Mouse (Mus musculus) midbrain, embryonic 13.5 days (tissue): Measurements from ENCODE around the gene Ddit4. TPM values are rescaled to one million over a fixed set of nuclear protein-coding genes. Genes with fewer than 3 reads are reported as not detected.

Experiments
- ATAC-seq: fragments of 200-750 bp; cut with Nextera tagmentation; 2 replicates; pipeline ENCODE4 v1.8.0; 2017; ENCODE audit warnings: mild to moderate bottlenecking, moderate TSS enrichment, moderate library complexity
- H3K27ac ChIP-seq: fragments of 300-500 bp; sonication (generic); 2 replicates; pipeline ENCODE4 v1.5.1; 2015; ENCODE audit warnings: inconsistent platforms, mild to moderate bottlenecking, moderate library complexity
- H3K27me3 ChIP-seq: fragments of 300-500 bp; sonication (generic); 2 replicates; pipeline ENCODE4 v1.6.1; 2015; ENCODE audit warnings: mild to moderate bottlenecking, inconsistent platforms
- H3K36me3 ChIP-seq: fragments of 300-500 bp; sonication (generic); 2 replicates; pipeline ENCODE4 v1.6.1; 2015; ENCODE audit warnings: mild to moderate bottlenecking, inconsistent platforms
- H3K4me1 ChIP-seq: fragments of 300-500 bp; sonication (generic); replicated peaks from 2 replicates; pipeline ENCODE4 v1.6.1; 2015; ENCODE audit warnings: inconsistent platforms
- H3K4me2 ChIP-seq: fragments of 300-500 bp; sonication (generic); replicated peaks from 2 replicates; pipeline ENCODE4 v1.6.1; 2015; ENCODE audit warnings: moderate library complexity, mild to moderate bottlenecking, inconsistent platforms
- H3K4me3 ChIP-seq: fragments of 300-500 bp; sonication (generic); replicated peaks from 2 replicates; pipeline ENCODE4 v1.5.1; 2015; ENCODE audit warnings: mild to moderate bottlenecking, inconsistent platforms
- H3K9ac ChIP-seq: fragments of 300-500 bp; sonication (generic); replicated peaks from 2 replicates; pipeline ENCODE4 v1.6.1; 2015; ENCODE audit warnings: mild to moderate bottlenecking, inconsistent platforms
- H3K9me3 ChIP-seq: fragments of 300-500 bp; sonication (generic); 2 replicates; pipeline ENCODE4 v1.6.1; 2016; ENCODE audit warnings: mild to moderate bottlenecking, inconsistent platforms
- WGBS: fragments of 180-500 bp; shearing (Covaris S2); methylation state at CpG from one replicate; pipeline ENCODE4 v1.1.7; 2015; 5-methylcytosine and 5-hydroxymethylcytosine counted together
- polyA plus RNA-seq: library from polyadenylated mRNA; unstranded; fragments of >200 nt; fragmentation: Nextera tagmentation; extraction: Ambion mirVana; gene quantifications from 2 replicates; pipeline ENCODE4 v1.2.1, GENCODE M21; 2015

Gene Ddit4
- polyA plus RNA-seq, 1 experiment from 2014 or later: 58.7 TPM

DNA sequence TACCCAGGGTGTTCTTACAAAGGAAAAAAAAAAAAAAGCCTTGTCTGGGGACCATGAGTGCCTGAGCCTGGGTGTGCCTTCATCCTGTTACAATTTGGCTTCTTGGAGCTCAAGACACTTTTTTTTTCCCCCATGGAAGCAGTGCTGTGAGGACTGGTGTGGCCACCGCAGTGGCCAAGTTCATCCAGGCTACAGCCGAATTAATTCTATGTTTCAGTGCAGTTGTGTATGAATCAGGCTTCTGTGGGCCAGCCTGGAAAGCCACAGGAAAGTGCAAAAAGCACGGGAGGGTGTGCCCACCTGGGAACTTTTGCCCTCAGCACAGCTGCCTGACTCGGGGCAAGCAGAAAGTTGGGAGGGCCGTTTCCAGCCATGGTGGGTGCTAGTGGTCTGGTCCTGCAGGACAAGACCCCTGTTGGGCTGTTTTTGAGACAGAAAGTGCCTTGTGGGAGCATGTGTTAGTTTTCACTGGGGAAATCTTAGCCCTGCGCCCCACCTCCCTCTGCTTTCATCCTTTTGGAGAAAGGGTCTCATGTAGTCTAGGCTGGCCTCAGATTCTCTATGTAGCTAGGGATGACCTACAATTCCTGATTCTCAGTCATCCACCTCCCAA, 18.9 kb upstream of the Ddit4 start:
- peak overlapping the region; percentile 49 for H3K4me3 ChIP-seq
- peaks cover 39% of the 10 kb centered on the region for H3K4me1 ChIP-seq
- H3K4me2 ChIP-seq: peak overlapping the region; percentile 60
- 0 out of 2 replicates have a peak, but pooled peaks cover 3% of the 10 kb centered on the region for H3K27me3 ChIP-seq
- H3K9me3 ChIP-seq: no peaks in the 10 kb centered on the region
- peak overlapping the region; percentile 90 for H3K27ac ChIP-seq
- WGBS: 30% methylated on average over 6 of the region's 6 CpGs
- H3K9ac ChIP-seq: peak overlapping the region; percentile 82
- ATAC-seq: 0 out of 2 replicates have a peak, but pooled peaks have one; percentile 0
- H3K36me3 ChIP-seq: no peaks in the 10 kb centered on the region

DNA sequence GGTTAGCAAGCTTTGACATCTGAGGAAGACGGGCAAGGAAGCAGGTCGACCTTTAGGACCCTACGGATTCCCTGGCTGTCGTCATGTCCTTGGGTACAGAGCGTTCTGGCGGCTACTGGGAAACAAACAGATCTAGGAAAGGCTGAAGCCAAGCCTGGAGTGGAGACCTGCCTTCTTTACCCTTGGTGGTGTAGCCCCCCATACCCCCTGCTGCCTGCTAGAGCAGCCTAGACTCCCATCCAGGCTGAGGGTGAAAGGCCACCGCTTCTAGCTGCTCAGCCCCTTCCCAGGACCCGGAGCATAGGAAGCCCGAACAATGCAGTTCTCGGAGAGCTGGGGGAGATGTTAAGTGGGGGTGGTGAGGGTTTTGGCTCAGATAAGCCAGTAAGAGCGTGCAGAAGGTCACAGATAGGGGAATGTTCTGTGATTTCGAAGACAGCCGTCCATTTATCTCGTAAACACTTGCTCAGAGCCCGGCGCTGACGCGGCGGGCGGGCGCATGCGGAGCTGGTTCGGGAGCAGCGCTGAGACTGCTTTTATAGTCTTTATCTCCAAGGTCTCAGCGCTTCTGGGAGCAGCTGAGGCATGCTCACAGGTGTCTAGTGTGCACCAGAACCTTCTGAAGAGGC, 18.3 kb upstream of the Ddit4 start:
- WGBS: under 1% methylated on average over 25 of the region's 25 CpGs
- Histone ChIP-seq H3K27me3 (0 out of 2 replicates have a peak, but pooled peaks cover 3% of the 10 kb centered on the region), H3K27ac (peak overlapping the region; percentile 90), H3K36me3 (no peaks in the 10 kb centered on the region), H3K4me2 (peak overlapping the region; percentile 60), H3K4me1 (peaks cover 43% of the 10 kb centered on the region), H3K9me3 (no peaks in the 10 kb centered on the region), H3K4me3 (peak overlapping the region; percentile 49), H3K9ac (peak overlapping the region; percentile 82)
- ATAC-seq: peak; percentile 72

DNA sequence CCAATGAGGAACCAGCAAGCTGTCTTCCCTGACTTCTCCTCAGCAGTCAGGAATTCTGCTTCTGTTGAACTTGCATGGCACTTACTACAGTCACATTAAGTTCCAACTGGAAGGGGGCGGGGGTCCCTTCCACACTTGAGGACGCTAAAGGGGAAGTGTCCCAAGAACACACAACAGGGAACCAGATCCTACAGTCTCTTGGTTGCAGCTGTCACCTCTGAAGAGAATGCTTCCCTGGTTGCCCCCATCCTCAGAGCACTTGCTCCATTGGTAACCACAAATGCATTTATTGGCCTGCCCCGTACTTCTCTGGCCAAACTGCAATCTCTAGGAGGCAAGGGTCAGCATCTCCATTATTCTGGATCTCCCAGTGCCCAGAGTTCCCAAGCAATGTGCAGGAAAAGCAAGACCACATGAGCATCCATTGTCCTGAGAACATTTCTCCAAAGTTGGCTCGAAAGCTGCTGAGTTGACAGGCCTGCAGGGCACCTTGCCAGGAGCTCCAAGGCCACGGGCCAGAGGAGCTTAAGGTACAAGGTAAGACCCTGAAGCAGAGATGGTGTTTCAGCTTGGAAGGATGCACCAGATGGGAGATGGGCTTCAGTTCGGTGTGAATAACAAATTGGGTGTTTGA, 15.8 kb upstream of the Ddit4 start:
- no peak overlapping the region for H3K9ac ChIP-seq
- H3K4me3 ChIP-seq: no peak overlapping the region
- 90% methylated on average over 6 of the region's 6 CpGs for WGBS
- no peak overlapping the region for H3K4me2 ChIP-seq
- H3K9me3 ChIP-seq: no peaks in the 10 kb centered on the region
- ATAC-seq: no peak
- H3K36me3 ChIP-seq: no peaks in the 10 kb centered on the region
- 0 out of 2 replicates have a peak, but pooled peaks cover 3% of the 10 kb centered on the region for H3K27me3 ChIP-seq
- peaks cover 40% of the 10 kb centered on the region for H3K4me1 ChIP-seq
- H3K27ac ChIP-seq: no peak overlapping the region

DNA sequence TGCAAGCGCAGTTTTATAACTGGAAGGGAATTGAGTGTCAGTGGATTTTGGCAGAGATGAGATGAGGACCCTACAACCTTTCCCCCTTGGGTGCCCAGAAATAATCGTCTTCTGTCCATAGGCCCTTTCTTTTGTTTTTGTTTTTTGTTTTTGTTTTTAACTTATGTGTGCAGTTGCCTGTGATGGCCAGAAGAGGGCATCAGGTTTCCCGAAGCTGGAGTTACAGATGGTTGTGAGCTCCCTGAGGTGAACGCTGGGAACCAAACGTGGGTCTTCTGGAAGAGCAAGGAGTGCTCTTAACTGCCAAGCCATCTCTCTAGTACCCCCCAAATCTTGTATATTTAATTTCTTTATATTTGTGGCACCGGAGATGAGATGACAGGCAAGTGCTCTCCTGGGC, 15.1 kb upstream of the Ddit4 start:
- ATAC-seq: no peak
- 92% methylated on average over 6 of the region's 6 CpGs for WGBS
- H3K27ac ChIP-seq: no peak overlapping the region

DNA sequence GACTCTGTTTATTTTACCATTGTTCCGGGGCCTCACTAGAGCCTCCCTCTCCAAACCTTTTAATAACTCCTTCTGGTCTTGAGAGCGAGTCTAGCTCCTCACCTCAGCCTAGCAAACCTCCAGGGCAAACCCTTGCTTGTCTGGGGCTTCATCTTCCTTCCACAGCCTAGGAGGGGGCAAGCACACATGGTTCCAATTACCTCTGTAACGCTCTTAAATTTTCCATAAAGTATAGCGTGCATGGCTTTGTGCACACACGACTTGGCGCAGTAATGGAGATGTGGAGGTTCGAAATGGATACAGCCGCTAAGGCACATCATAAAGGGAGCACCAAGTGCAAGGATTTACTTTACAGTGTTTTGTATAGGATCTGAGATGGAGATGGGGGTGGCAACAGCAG, 14.2 kb upstream of the Ddit4 start:
- H3K36me3 ChIP-seq: no peaks in the 10 kb centered on the region
- no peak overlapping the region for H3K4me2 ChIP-seq
- H3K4me3 ChIP-seq: no peak overlapping the region
- H3K9me3 ChIP-seq: no peaks in the 10 kb centered on the region
- H3K4me1 ChIP-seq: peaks cover 36% of the 10 kb centered on the region
- H3K9ac ChIP-seq: no peak overlapping the region
- no peaks in the 10 kb centered on the region for H3K27me3 ChIP-seq
- no peak for ATAC-seq
- peak overlapping the region; percentile 62; the same call in 1 of the 2 replicates for H3K27ac ChIP-seq
- WGBS: 73% methylated on average over 8 of the region's 8 CpGs

More for the DNA sequence above, 15.1 kb upstream of the Ddit4 start:
- Histone ChIP-seq H3K27me3 (0 out of 2 replicates have a peak, but pooled peaks cover 3% of the 10 kb centered on the region), H3K4me1 (peaks cover 38% of the 10 kb centered on the region), H3K4me2 (no peak overlapping the region), H3K9me3 (no peaks in the 10 kb centered on the region), H3K9ac (no peak overlapping the region), H3K4me3 (no peak overlapping the region), H3K36me3 (no peaks in the 10 kb centered on the region)

DNA sequence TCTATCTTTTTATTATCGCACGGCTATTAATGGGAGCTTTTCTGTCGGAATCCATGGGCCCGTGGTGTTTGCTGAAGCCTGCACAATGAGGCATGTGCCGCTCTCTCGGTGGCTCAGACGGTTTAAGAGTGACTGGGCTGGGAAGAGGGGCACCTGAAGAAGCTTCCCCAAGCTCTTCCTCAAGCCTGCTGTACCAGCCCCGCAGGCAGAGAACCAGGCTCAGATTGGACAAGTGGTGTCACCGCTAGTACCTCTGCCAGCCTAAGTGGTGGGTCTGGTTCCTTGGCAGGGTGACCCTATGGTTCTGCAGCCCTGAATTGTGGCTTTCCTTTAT, 13.7 kb upstream of the Ddit4 start:
- peak overlapping the region; percentile 62 for H3K27ac ChIP-seq
- no peak for ATAC-seq

DNA sequence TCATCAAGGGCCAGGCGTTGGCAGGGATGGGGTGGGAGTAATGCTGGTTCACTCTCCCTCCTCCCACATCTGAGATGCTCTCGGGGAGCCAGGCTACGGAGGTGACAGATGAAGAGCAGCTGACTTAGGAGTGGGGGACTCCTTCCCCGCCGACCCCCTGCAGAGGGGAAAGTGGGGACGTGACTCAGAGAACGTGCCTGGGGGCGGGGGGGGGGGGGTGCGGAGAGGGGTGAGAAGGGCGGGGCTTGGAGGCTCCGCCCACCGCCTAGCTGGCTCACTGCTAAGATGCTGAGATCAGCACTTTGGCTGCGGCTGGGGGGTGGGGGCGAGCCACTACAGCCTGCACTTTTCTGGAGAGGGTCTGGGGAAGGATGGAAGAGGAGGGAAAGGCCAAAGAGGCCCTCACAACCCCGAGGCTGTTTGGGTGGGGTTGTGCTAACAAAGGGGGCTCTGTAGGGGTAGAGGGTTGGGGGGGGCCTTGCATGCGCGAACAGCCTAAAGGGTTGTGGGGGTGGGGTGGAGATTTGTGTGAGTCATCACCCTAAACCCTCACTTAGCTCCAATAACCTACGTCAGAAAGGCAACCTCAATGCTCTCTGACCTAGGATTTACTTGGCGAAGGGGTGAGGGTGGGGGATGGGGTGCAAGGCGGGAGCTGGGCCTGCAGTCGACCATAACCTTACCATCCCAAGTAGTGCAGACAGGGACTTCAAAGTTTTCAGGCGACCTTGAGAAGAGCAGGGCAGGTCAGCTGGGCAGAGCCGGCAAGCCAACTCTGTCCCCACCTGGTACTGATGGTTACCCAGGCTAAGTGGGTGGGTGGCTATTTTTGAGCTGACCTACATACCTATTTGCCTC, 13.1 kb upstream of the Ddit4 start:
- H3K4me2 ChIP-seq: peak overlapping the region; percentile 46

More for the DNA sequence above, 13.7 kb upstream of the Ddit4 start:
- Histone ChIP-seq H3K4me3 (no peak overlapping the region), H3K9me3 (no peaks in the 10 kb centered on the region), H3K27me3 (no peaks in the 10 kb centered on the region), H3K36me3 (no peaks in the 10 kb centered on the region), H3K4me1 (peaks cover 33% of the 10 kb centered on the region), H3K9ac (peak overlapping the region; percentile 41; the same call in 1 of the 2 replicates), H3K4me2 (no peak overlapping the region)
- 31% methylated on average over 9 of the region's 9 CpGs for WGBS

DNA sequence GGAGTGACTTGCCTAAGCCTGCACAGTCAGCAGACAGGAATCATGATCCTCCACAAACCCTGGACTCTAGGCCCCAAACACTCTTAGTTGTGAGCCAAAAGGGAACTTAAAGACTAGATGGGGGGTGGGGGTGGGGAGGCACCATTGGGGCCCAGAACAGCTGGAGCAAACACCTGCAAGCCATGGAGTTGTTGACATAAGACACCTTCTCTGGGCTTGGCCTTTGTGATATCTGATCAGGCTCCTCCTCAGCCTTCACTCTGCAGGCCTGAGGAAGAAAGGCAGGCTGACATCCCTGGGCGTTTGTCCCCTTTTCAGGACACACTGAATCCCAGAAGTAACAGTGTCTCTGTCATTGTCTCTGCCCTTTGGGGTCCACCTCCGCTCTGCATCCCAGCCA, 12.0 kb upstream of the Ddit4 start:
- no peak overlapping the region for H3K4me2 ChIP-seq
- ATAC-seq: no peak
- 54% methylated on average over 2 of the region's 2 CpGs for WGBS
- H3K27me3 ChIP-seq: no peaks in the 10 kb centered on the region
- H3K9me3 ChIP-seq: no peaks in the 10 kb centered on the region
- peak overlapping the region; percentile 47; the same call in 1 of the 2 replicates for H3K27ac ChIP-seq
- H3K4me1 ChIP-seq: peaks cover 37% of the 10 kb centered on the region
- no peaks in the 10 kb centered on the region for H3K36me3 ChIP-seq
- H3K9ac ChIP-seq: no peak overlapping the region
- H3K4me3 ChIP-seq: no peak overlapping the region

More for the DNA sequence above, 13.1 kb upstream of the Ddit4 start:
- H3K27ac ChIP-seq: peak overlapping the region; percentile 62
- no peaks in the 10 kb centered on the region for H3K27me3 ChIP-seq
- H3K4me1 ChIP-seq: peaks cover 29% of the 10 kb centered on the region
- WGBS: 3% methylated on average over 21 of the region's 23 CpGs
- H3K4me3 ChIP-seq: peak overlapping the region; percentile 19
- H3K36me3 ChIP-seq: no peaks in the 10 kb centered on the region
- H3K9me3 ChIP-seq: no peaks in the 10 kb centered on the region
- peak; percentile 72 for ATAC-seq
- H3K9ac ChIP-seq: peak overlapping the region; percentile 41; the same call in 1 of the 2 replicates

DNA sequence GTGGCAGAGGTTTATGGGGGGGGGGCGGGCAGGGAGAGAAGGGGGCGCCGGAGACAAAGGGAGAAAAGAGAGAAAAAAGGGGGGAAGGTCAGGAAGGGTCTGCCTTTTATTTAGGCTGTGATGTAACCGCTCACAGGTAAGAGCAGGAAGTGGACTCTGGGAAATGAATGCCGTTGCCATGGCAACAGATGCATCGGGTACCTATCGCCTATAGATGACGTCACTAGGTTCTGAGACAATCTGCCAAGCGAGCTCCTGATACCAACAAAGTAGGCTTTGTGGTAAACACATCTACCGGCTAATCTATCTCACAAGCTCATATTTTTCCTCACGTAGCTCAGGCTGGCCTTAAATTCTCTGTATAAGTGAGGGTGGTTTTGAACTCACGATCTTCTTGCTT, 7.9 kb upstream of the Ddit4 start:
- H3K27me3 ChIP-seq: no peaks in the 10 kb centered on the region
- no peaks in the 10 kb centered on the region for H3K9me3 ChIP-seq
- no peak for ATAC-seq
- peak overlapping the region; percentile 88; the same call in 1 of the 2 replicates for H3K27ac ChIP-seq
- H3K4me1 ChIP-seq: peaks cover 44% of the 10 kb centered on the region
- no peak overlapping the region for H3K4me2 ChIP-seq
- H3K9ac ChIP-seq: no peak overlapping the region
- WGBS: 75% methylated on average over 12 of the region's 12 CpGs
- no peaks in the 10 kb centered on the region for H3K36me3 ChIP-seq
- H3K4me3 ChIP-seq: no peak overlapping the region

DNA sequence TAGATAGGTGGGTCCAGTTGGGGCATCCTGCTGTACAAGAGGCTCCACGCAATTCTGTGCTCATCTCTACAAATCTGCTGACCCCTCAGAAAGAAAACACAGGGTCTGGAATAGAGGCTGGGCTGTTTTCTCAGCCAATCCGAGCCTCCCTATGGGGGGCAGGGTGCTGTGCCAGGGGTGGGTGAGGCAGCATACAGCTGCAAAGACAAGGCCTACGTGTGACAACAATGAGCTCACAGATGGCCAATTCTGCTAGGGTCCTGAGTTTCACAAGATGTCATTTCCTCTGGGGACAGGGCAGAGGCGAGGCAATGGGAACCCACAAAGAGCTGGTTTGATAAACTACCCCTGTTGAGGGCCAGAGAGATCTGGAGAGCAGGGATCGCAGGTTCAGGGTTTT, 6.8 kb upstream of the Ddit4 start:
- H3K9ac ChIP-seq: peak overlapping the region; percentile 59; the same call in 1 of the 2 replicates
- peak; percentile 65 for ATAC-seq
- H3K36me3 ChIP-seq: no peaks in the 10 kb centered on the region
- H3K4me2 ChIP-seq: peak overlapping the region; percentile 50
- no peaks in the 10 kb centered on the region for H3K27me3 ChIP-seq
- H3K27ac ChIP-seq: peak overlapping the region; percentile 88
- WGBS: 21% methylated on average over 5 of the region's 5 CpGs
- no peaks in the 10 kb centered on the region for H3K9me3 ChIP-seq
- 0 out of 2 replicates have a peak overlapping the region, but pooled peaks have one; percentile 28 for H3K4me3 ChIP-seq
- H3K4me1 ChIP-seq: peaks cover 38% of the 10 kb centered on the region
